8 mouse cellular contexts compared by ENCODE assay signal in genomic region chr12:8320084-8320713, GRCm38 (mm10). TPM values are rescaled to one million over a fixed set of nuclear protein-coding genes. Genes with fewer than 3 reads are reported as not detected.
DNase-seq lines count a peak whose midpoint lies in the region.

No protein-coding gene starts in this region.

- DNase-seq in 3134 (ENCODE audit: extremely low read depth, insufficient read length, low spot score): peak; percentile 54
- peak; percentile 83 to 95 for DNase-seq in adrenal gland, adult (ENCODE audit: inconsistent age in 2 of 2, low spot score in 1 of 2)
- peak; percentile 86 for DNase-seq in embryo, embryonic 10 days (ENCODE audit: low spot score)
- peak; percentile 80 to 81 for DNase-seq in gastrocnemius, postnatal 4 days (ENCODE audit: low spot score in 2 of 2)
- peak; percentile 83 for DNase-seq in kidney, adult 9 months
- peak; percentile 68 for DNase-seq in liver
- peak; percentile 75 for DNase-seq in naive thymus-derived CD4-positive, alpha-beta T cell, adult 2 months (ENCODE audit: low read depth)
- DNase-seq in spleen, postnatal 4 days (ENCODE audit: low spot score in 2 of 2): peak; percentile 65 to 89

RNA-seq across cellular contexts. Expression of gene Hs1bp3, which starts 7.0 kb away (rescaled TPM):
- total RNA-seq in gastrocnemius, postnatal 4 days (2021): 10 to 100 TPM; 10.2 to 10.4 TPM

RNA-seq across cellular contexts. Expression of gene Gdf7, which starts 18.4 kb away (rescaled TPM):
- total RNA-seq in gastrocnemius, postnatal 4 days (2021): not detected

Comparison
In these comparisons a context has a peak if more than half of its experiments do, and no peak if none do; other contexts are left out.
1. Peak in every context shown above with its lines: DNase-seq.